Mouse (Mus musculus) hindbrain, embryonic 13.5 days (tissue): ENCODE data around the gene Psph. TPM values are rescaled to one million over a fixed set of nuclear protein-coding genes. Genes with fewer than 3 reads are reported as not detected.

ENCODE experiments used
- ATAC-seq: fragments of 200-750 bp; cut with Nextera tagmentation; 2 replicates; pipeline ENCODE4 v1.8.0; 2017; ENCODE audit warnings: moderate TSS enrichment; ENCODE audit not compliant: low FRiP score
- H3K27ac ChIP-seq: fragments of 300-500 bp; sonication (generic); 2 replicates; pipeline ENCODE4 v1.5.1; 2015; ENCODE audit warnings: inconsistent platforms, mild to moderate bottlenecking, moderate library complexity
- H3K27me3 ChIP-seq: fragments of 300-500 bp; sonication (generic); 2 replicates; pipeline ENCODE4 v1.6.1; 2015; ENCODE audit warnings: mild to moderate bottlenecking, inconsistent platforms
- H3K36me3 ChIP-seq: fragments of 300-500 bp; sonication (generic); 2 replicates; pipeline ENCODE4 v1.6.1; 2015; ENCODE audit warnings: mild to moderate bottlenecking, inconsistent platforms
- H3K4me1 ChIP-seq: fragments of 300-500 bp; sonication (generic); replicated peaks from 2 replicates; pipeline ENCODE4 v1.6.1; 2015; ENCODE audit warnings: inconsistent platforms
- H3K4me2 ChIP-seq: fragments of 300-500 bp; sonication (generic); 2 replicates; pipeline ENCODE4 v1.6.1; 2015; ENCODE audit warnings: inconsistent platforms, mild to moderate bottlenecking, moderate library complexity
- H3K4me3 ChIP-seq: fragments of 300-500 bp; sonication (generic); 2 replicates; pipeline ENCODE4 v1.5.1; 2015; ENCODE audit warnings: mild to moderate bottlenecking, inconsistent platforms
- H3K9ac ChIP-seq: fragments of 300-500 bp; sonication (generic); 2 replicates; pipeline ENCODE4 v1.6.1; 2015; ENCODE audit warnings: mild to moderate bottlenecking, inconsistent platforms
- H3K9me3 ChIP-seq: fragments of 300-500 bp; sonication (generic); 2 replicates; pipeline ENCODE4 v1.6.1; 2016; ENCODE audit warnings: inconsistent platforms
- WGBS: fragments of 180-500 bp; shearing (Covaris S2); methylation state at CpG from one replicate; pipeline ENCODE4 v1.1.7; 2015; 5-methylcytosine and 5-hydroxymethylcytosine counted together
- polyA plus RNA-seq: library from polyadenylated mRNA; unstranded; fragments of >200 nt; fragmentation: Nextera tagmentation; extraction: Ambion mirVana; gene quantifications from 2 replicates; pipeline ENCODE4 v1.2.1, GENCODE M21; 2015

Gene Psph
- polyA plus RNA-seq, 1 experiment from 2014 or later, result 38.5 TPM

GRCm38 (mm10) chr5:129725774-129726392, 61.4 kb downstream of the Psph start:
- WGBS, result 19% methylated on average over 7 of the region's 7 CpGs
- no peak for ATAC-seq
- H3K27ac ChIP-seq, result peak overlapping the region; percentile 90; the same call in 1 of the 2 replicates

DNA sequence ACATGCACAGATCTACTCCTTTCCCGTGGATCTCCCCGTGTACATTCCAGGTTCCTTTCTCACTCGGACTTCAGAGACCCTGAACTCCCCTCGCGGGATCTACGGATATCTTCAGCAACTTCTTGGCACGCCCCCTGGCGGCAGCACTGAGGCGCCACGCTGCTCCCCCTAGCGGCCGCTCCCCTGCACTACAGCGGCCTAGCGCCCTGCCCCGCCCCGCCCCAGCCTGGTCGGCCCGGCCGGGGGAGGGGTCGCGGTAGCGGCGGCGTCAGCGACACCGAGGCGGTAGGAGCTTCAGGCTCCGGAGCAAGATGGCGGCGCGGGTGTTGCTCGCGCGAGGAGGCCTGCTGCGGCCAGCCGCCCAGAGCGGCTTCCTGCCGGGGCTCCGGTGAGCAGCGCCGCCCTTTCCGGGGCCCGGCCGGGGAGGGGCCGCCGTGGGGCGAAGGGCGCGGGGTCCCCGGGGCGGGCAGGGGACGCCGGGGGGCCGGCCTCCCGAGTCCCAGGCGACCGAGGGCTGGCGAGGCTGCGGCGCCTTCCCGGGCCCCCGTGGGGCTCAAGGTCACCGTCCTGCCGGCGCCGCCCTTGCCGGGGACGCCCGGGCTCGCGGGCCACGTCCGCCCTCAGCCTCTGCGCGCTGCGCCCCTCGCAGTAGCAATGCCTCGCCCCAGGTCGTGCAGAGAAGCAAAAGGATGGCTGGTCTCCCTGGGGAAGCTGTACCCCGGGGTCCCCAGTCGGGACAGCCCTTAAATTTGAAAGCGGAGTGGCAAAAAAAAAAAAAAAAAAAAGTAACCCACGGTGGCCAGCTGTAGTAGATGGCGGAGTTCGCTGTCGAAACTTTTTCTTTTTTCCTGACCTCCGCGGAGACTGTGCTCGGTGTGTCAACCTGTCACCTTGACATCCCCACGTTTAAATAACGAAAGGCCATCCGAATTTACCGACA, 62.1 kb downstream of the Psph start, which contains the start of gene Nipsnap2:
Gene Nipsnap2 (plus strand): TSS at position 230 of the 940 bp plus-strand sequence.
- no peaks in the 10 kb centered on the region for H3K9me3 ChIP-seq
- no peaks in the 10 kb centered on the region for H3K27me3 ChIP-seq
- peaks cover 44% of the 10 kb centered on the region for H3K4me1 ChIP-seq
- H3K4me3 ChIP-seq, result peak within 1 kb of the TSS; percentile 78
- H3K4me2 ChIP-seq, result peak within 1 kb of the TSS; percentile 59
- H3K36me3 ChIP-seq, result peaks cover 1% of the 10 kb centered on the region
- ATAC-seq, result peak; percentile 95
- WGBS, result under 1% methylated on average over 87 of the region's 93 CpGs
- peak within 1 kb of the TSS; percentile 90 for H3K27ac ChIP-seq
- peak within 1 kb of the TSS; percentile 91 for H3K9ac ChIP-seq

More at GRCm38 (mm10) chr5:129725774-129726392, 61.4 kb downstream of the Psph start:
- Histone ChIP-seq H3K9me3 (no peaks in the 10 kb centered on the region), H3K36me3 (no peaks in the 10 kb centered on the region), H3K9ac (peak overlapping the region; percentile 91), H3K4me3 (peak overlapping the region; percentile 78), H3K27me3 (no peaks in the 10 kb centered on the region), H3K4me1 (peaks cover 50% of the 10 kb centered on the region), H3K4me2 (peak overlapping the region; percentile 59)

GRCm38 (mm10) chr5:129724268-129724667, 63.0 kb downstream of the Psph start:
- Histone ChIP-seq H3K4me2 (peak overlapping the region; percentile 59), H3K4me3 (peak overlapping the region; percentile 78), H3K9ac (no peak overlapping the region), H3K27me3 (no peaks in the 10 kb centered on the region), H3K4me1 (peaks cover 37% of the 10 kb centered on the region), H3K27ac (peak overlapping the region; percentile 90; the same call in 1 of the 2 replicates), H3K9me3 (no peaks in the 10 kb centered on the region), H3K36me3 (peaks cover 10% of the 10 kb centered on the region)
- ATAC-seq, result 0 out of 2 replicates have a peak, but pooled peaks have one; percentile 3
- WGBS, result 58% methylated on average over 4 of the region's 4 CpGs

DNA sequence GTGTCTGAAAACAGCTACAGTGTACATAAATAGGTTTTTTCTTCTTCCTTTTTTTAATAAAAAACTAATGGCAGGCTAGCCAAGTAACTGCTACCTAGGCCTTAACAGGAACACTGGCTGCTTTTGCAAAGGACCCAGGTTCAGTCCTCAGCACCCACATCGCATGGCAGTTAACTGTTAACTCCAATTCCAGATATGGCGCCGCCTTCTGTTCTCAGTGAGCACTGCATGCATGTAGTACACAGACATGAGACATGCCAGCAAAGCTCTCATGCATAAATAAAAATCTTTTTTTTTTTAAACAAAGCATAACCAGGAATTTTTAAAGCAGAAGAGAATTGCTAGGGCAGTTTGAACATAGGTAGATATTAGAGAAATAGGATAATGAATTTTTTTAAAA, 67.1 kb downstream of the Psph start:
- no peak for ATAC-seq
- Histone ChIP-seq H3K27me3 (no peaks in the 10 kb centered on the region), H3K4me3 (no peak overlapping the region), H3K9ac (no peak overlapping the region), H3K27ac (no peak overlapping the region), H3K36me3 (peaks cover 36% of the 10 kb centered on the region), H3K9me3 (no peaks in the 10 kb centered on the region), H3K4me2 (no peak overlapping the region), H3K4me1 (peaks cover 17% of the 10 kb centered on the region)
- WGBS, result 84% methylated on average over 3 of the region's 3 CpGs

GRCm38 (mm10) chr5:129717016-129717415, 70.2 kb downstream of the Psph start:
- Histone ChIP-seq H3K4me2 (no peak overlapping the region), H3K27ac (no peak overlapping the region), H3K9me3 (no peaks in the 10 kb centered on the region), H3K36me3 (peaks cover 36% of the 10 kb centered on the region), H3K27me3 (0 out of 2 replicates have a peak, but pooled peaks cover 6% of the 10 kb centered on the region), H3K4me3 (no peak overlapping the region), H3K4me1 (peaks cover 10% of the 10 kb centered on the region), H3K9ac (no peak overlapping the region)
- no peak for ATAC-seq
- 90% methylated on average over 9 of the region's 9 CpGs for WGBS

Other genes starting within 250 kb of the Psph start
- 5.2 and 7.5 TPM in 2 replicates for gene Mmp17, start 203.3 kb downstream of the Psph start, polyA plus RNA-seq
- 8.2 and 8.7 TPM in 2 replicates for gene Zfp11, start 117.3 kb downstream of the Psph start, polyA plus RNA-seq
- gene Sept14, start 78.9 kb downstream of the Psph start, polyA plus RNA-seq, result not detected in 2 replicates
- gene Mrps17, start 72.0 kb downstream of the Psph start, polyA plus RNA-seq, result 168 and 174 TPM in 2 replicates
- gene Nipsnap2, start 62.4 kb downstream of the Psph start, polyA plus RNA-seq, result 89.1 and 95.3 TPM in 2 replicates
- 31.7 and 37.8 TPM in 2 replicates for gene Sumf2, start 59.5 kb upstream of the Psph start, polyA plus RNA-seq
- gene Chchd2, start 100.0 kb upstream of the Psph start, polyA plus RNA-seq, result 858 and 885 TPM in 2 replicates
- 14.6 and 15.1 TPM in 2 replicates for gene Zbed5, start 108.3 kb upstream of the Psph start, polyA plus RNA-seq
- gene Phkg1, start 111.1 kb upstream of the Psph start, polyA plus RNA-seq, result 0.30 and 0.40 TPM in 2 replicates
- 7.4 and 7.7 TPM in 2 replicates for gene Nupr1l, start 121.1 kb upstream of the Psph start, polyA plus RNA-seq
- 31.1 and 32.5 TPM in 2 replicates for gene Vkorc1l1, start 154.5 kb upstream of the Psph start, polyA plus RNA-seq
- gene Gusb, start 215.6 kb upstream of the Psph start, polyA plus RNA-seq, result 28.9 and 31.9 TPM in 2 replicates
- gene Asl, start 241.8 kb upstream of the Psph start, polyA plus RNA-seq, result 31.3 and 40.2 TPM in 2 replicates
- gene Crcp, start 241.8 kb upstream of the Psph start, polyA plus RNA-seq, result 78.7 and 82.4 TPM in 2 replicates